Mouse (Mus musculus) ES-CJ7 (cell line): ENCODE measurements around the gene Rer1.
A peak's percentile ranks its signal among the peaks of the same experiment; 100 is the strongest.

ENCODE experiments used
- DNase-seq: peaks from one replicate; pipeline ENCODE4 v3.0.0; 2011; ENCODE audit warnings: low read depth, low spot score

The Rer1 gene

DNA sequence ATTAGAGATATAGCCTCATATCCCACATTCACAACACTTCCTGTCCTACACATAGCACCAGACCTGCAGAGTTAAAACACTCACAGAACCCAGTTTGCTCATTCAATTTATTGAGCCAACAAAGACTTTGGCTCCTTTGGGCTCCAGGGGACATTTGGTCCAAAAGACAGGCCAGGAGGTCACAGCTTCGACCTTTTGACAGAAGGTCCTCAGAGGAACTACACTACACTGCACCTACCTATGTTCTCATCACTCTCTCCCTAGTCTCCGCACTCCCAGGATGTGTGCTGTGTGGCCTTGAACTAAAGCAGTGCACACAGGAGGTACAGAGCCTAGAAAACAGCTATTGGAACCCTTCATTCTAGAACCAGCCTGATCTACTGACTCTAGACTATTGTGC lies 10.4 kb downstream of the Rer1 start:
- no peak for DNase-seq

GRCm38 (mm10) chr4:155075137-155075536 lies 11.0 kb downstream of the Rer1 start:
- peak; percentile 63 for DNase-seq

- DNase-seq, result no peak
Observed at GRCm38 (mm10) chr4:155074418-155074817, 11.8 kb downstream of the Rer1 start.

- DNase-seq, result no peak
Observed at GRCm38 (mm10) chr4:155070921-155071320, 15.3 kb downstream of the Rer1 start.

DNA sequence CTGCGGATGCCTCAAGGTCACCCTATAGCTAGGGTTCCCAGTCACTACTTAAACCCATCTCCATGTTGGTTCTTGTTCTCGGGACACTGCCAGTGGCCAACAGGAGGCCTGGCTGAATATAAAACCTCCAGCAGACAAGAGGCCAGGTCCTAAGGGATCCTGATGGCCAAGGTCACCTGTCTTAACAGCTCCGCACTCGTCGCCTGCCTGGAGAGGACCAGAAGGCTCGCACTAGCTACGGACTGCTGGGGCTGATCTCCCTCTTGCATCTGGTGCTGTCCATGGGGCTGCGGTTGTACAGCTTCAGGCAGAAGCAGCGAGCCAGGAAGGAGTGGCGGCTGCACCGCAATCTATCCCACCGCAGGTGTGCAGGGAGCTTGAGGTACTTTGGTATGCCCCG lies 16.0 kb downstream of the Rer1 start:
- no peak for DNase-seq

- peak; percentile 46 for DNase-seq
Observed at GRCm38 (mm10) chr4:155069191-155069590, 17.0 kb downstream of the Rer1 start.

DNA sequence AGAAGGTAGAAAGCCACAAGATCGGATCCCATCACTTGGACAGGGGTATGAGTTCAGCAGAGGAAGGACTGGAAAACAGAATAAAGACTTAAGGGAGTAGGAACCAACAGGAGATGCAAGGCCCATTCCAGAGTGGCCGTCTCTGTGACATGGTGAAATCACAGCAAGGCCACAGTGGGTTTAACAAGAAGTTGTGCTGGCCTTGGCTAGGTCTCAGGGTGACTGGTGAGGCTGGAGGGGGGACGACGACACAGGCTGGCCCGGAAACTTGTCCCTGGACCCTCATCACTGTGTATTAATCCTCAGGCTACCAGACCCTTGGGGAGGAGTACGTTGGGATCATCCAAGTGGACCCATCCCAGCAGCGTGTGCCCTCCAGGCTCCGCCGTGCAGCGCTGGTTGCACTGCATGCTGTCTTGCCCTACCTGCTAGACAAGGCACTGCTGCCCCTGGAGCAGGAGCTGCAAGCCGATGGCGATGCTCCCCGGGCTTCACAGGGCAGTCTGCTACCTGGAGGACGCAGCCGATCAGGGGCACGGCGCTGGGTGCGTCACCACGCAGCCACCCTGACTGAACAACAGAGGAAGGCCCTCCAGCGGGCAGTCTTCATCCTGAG lies 17.7 kb downstream of the Rer1 start:
- no peak for DNase-seq

DNA sequence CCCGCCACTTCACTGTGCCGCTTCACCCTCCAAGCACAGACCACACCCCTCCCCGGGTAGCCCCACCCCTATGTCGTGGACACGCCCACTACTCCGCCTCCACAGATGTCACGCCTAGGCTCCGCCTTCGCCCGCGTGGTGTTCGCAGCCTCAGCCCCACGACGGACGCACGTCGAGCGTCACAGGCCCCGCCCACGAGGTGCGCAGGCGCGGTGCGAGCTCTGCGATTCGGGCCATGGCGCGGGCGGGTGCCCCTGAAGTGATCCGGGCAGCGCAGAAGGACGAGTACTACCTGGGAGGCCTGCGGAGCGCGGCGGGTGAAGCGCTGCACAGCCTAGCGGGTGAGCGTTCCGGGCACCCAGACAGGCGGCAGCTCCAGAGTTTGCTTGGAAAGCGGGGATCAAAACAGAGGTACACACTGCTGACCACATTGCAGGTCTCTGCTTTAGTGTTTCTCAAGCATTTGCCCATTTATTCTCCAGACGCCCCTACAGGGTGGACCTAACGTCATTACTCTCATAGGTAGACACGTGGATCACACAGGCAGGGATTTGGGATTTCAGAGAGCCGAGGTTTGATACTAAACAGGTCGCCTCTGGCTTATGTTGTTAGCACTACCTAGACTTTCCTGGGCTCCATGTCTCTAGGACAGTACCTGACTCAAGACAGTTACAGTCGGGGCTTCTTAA lies 19.2 kb downstream of the Rer1 start, which contains the start of gene Pex10:
Pex10 (plus strand) TSS at position 183 of the 689 bp plus-strand sequence.
- DNase-seq, result peak; percentile 97

DNA sequence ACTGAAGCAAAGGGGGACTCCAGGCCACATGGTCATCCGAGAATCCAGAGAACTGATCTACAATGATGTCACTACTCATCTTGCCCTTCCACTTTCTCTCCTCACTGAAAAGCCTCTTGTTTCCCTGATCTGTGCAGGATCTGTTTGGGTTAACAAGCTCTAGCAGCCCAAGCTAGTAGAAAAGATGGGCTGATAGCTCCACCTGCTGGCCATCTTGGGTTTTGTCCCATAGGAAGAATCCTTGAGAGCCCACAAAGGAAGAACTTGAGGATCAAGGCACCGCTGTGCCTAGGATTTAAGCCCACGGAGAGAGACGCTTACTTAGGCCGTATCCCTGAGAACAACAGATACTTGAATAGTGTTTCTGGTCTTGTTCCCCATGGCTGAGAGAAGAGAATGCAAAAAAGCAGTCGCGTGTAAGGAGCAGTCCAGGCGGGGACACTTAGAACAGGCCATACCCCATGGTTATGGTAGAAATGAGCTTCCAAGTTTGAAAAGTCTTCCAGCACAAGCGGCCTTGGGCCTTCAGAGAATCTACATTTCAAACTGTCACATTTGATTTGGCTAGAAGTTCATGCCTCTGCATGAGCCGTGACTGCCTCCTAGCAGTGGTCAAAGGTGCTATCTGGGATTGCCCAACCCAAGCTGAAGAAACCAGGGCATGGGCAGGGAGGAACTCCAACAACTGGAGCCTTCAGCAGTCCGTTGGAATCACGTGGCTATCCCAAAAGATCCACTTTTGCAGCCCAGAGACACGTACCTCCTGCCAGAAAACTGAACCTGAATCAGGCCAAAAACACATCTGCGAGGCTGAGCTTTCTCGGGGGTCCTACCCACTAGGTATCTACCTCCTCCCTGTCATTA lies 20.0 kb downstream of the Rer1 start:
- DNase-seq, result peak; percentile 92

- no peak for DNase-seq
Observed at GRCm38 (mm10) chr4:155064474-155064873, 21.7 kb downstream of the Rer1 start.

DNA sequence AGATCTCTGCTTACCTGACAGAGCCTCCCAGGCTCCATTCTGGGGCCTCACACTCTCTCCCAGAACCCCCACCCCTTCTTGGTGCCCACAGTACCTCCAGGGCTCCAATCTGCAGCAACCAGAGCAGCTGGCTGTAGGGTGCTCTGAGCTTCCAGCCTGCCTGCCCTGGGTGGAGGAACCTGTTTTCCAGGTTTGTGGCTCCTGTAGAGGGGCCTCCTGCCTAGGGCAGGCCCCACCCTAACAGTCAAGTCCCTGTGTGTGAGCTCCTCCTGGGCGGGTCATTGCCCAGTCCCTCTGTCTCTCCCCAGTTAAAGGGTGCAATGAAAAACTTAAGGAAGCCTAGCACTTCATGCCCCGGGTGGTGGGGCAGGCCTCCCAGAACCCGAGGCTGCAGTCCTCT lies 22.3 kb downstream of the Rer1 start:
- no peak for DNase-seq

DNA sequence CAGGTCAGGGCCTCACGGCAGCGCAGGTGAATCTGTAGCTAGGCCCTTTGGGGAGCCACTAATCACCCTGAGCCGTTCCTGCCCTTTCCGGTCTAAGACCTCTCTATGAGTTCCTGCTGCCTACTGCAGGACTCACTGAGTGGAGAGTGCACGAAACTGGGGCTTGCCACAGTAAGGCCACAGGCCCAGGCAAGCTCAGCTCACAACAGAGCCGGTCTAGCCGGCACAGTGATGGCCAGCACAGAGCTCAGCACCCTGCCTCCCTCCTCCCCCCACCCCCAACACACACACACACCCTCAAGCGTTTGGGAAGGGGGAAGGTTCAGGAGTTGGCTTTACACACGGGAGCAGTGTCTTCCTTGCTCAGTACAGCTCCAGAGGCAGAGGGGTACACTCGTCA lies 27.9 kb downstream of the Rer1 start:
- no peak for DNase-seq

DNA sequence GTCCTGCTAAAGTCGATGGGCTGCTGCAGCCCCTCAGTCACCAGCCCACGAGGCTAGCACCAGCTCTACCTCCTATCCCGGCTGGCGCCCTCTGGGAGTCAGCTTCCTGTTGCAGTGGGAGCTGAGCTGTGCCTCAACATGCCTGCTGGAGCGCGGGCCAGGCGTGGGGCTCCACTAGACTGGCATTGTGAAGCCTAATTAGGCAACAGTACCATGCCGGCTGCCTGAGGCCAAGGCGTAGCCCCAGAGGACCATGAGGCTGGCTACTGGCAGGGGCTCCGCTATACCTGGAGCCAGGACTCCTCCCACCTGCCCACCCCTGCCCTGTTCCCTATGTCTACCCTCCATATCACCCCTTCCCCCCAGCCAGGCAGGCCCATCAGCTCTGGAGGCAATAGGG lies 29.5 kb downstream of the Rer1 start, which contains the start of gene Plch2:
Plch2 (minus strand) TSS at position 61 of the 400 bp plus-strand sequence.
- DNase-seq, result no peak

GRCm38 (mm10) chr4:155050116-155050515 lies 36.1 kb downstream of the Rer1 start:
- no peak for DNase-seq

DNA sequence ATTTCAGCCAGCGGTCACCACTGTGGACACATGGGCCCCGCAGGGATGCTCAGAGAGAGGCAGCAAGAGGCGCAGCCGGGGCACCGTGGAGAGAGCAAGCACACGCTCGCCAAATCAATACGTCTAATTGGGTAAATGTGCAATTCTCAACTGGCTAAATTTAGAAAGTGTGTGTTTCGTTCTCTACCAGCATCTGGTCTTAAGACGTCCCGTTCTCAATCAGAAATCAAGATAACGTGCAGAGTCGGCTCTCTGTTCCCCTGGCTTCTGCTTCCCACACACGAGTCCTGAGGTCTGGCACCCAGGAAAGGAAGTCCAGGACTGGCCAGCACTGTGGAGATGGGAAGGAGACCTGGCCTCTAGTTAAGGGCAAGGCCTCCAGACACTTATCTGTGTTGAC lies 39.5 kb downstream of the Rer1 start:
- no peak for DNase-seq

DNA sequence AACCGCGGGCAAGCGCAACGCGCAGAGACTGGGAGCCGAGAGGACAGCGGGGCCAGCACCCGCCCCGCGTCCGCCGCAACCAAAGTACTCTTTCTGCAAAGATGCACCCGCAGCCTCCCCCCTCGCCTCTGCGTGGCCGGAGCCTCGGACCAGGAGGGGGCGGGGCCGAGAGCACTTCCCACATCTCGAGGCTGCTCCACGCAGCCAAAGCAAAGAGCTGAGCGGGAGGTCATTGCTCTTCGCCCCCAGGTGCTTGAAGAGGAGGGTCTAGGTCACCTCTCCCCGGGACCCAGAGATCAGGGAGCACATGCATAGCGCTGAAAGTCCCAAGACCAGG lies 42.9 kb downstream of the Rer1 start:
- DNase-seq, result no peak

DNA sequence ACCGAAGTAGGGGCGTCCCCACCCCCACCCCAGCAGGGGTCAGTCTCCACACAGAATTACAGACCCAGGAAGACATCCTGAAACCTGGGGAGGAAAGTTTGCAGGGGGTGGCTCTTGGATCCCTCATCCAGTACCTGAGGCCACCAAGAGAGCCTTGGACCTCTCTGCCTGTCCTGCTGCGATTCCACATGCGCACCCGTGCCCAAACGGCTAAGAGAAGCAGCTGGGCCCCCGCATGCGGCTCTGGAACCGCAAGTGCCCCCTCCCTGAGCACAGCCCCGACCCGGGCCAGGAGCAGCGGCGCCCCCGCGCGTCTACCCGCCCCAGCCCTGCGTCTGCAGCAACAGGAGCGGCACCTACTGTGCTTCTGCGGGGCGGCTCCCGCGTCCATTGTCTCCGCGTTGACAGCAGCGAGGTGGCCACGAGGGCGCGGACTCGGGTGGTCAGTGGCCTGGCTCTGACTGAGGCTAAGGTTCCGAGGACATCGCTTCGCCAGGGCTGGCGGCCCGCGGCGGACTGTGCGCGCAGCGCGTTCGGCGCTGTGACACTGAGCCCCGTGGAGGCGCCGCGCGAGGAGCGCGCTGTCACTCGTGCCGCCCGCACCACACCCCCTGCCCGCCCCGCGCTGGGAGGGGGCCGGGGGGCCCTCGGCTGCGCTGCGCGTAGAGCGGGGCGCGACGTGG lies 43.4 kb downstream of the Rer1 start:
- no peak for DNase-seq

- DNase-seq, result no peak
Observed at GRCm38 (mm10) chr4:155040696-155041095, 45.5 kb downstream of the Rer1 start.

GRCm38 (mm10) chr4:155040197-155040596 lies 46.0 kb downstream of the Rer1 start:
- no peak for DNase-seq

DNA sequence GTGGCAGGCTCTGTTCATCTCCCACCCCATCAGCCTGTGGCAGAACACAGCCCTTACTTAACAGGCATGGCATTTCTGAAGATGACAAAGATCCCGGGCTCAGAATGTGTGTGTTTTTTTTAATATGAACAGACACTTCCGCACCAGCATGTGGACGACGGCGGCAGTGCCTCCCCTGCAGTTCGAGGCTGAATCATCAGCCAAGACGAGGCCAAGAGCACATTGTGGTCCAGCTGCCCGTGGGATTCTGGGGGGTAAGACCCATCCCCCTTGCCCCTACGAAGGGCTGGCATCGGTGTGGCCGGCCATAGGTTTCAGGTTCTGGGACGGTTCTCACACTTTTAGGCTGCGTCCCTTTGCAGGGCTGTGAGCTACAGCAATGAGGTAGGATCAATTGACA lies 51.4 kb downstream of the Rer1 start:
- DNase-seq, result no peak

DNA sequence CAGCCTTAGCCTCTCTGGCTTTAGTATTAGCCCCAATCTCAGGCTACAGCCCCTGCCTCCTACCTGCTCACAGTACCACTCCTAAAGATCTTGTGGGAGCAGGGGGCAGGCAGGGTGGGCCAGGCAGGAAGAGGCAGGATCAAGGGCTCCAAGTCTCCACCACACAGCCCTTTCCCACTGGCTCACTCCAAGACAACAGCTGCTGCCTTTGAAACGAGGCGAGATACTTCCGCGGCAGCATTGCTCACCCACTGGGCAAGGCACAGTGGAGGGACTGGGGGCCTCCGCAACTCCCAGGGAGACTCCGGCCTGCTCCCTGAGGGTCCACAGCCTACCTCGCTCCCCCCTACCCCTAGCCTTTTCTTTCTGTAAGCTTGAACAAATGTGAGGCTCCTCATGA lies 52.0 kb downstream of the Rer1 start:
- DNase-seq, result no peak

DNA sequence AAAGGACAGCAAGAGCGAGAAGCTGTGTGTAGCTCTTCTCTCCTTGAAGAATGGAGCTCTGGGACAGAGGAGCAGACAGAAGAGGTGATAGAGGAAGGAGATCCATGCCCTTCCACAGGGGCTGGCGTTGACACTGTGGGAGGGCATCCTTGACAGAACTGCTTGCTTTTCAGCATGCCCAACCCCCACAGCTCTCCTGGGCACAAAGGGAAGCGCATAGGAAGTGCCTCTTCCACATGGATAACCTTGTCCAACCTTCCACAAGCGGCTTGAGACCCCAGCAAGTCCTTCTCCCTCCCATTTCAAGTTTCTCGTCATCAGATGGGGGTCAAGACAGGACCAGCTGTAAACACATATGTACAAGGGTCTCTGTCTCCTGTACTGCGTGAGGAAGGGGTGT lies 53.1 kb downstream of the Rer1 start:
- DNase-seq, result no peak
